Mouse (Mus musculus) left cerebral cortex, adult 8-10 months (tissue): ENCODE measurements at regions not wholly inside any gene's neighbourhood (a gene's known extent, or its start where the extent isn't known, plus 50 kb on each side); places are given as distances from the start of the nearest gene placed in this dataset.

ENCODE experiments used
- DNase-seq, 2 experiments: peaks; one replicate each; pipeline ENCODE4 v3.0.0; 2022; ENCODE audit warnings: low spot score in 2 of 2

- no peak for DNase-seq
Observed at GRCm38 (mm10) chr7:135817868-135818267, 101.7 kb upstream of the Mki67 start.

GRCm38 (mm10) chr7:135818298-135818697 lies 102.1 kb upstream of the Mki67 start:
- DNase-seq: no peak

- no peak for DNase-seq
Observed at GRCm38 (mm10) chr7:135823884-135824750, 108.0 kb upstream of the Mki67 start.

- DNase-seq: no peak
Observed at GRCm38 (mm10) chr7:135829246-135829645, 113.1 kb upstream of the Mki67 start.

- no peak for DNase-seq
Observed at GRCm38 (mm10) chr7:135833425-135833824, 117.3 kb upstream of the Mki67 start.

- peak; percentile 26 to 49 for DNase-seq
Observed at GRCm38 (mm10) chr7:135836808-135837733, 120.9 kb upstream of the Mki67 start.

GRCm38 (mm10) chr7:135844018-135844417 lies 127.9 kb upstream of the Mki67 start:
- DNase-seq: no peak

GRCm38 (mm10) chr7:135847304-135847703 lies 131.1 kb upstream of the Mki67 start:
- DNase-seq: no peak

- no peak for DNase-seq
Observed at GRCm38 (mm10) chr7:135848170-135848569, 132.0 kb upstream of the Mki67 start.

- DNase-seq: no peak
Observed at GRCm38 (mm10) chr7:135848833-135849232, 132.7 kb upstream of the Mki67 start.

GRCm38 (mm10) chr7:135853127-135853813 lies 137.1 kb upstream of the Mki67 start:
- no peak for DNase-seq

GRCm38 (mm10) chr7:135853814-135854324 lies 137.7 kb upstream of the Mki67 start:
- DNase-seq: no peak

- DNase-seq: no peak
Observed at GRCm38 (mm10) chr7:135860288-135860687, 144.1 kb upstream of the Mki67 start.

GRCm38 (mm10) chr7:135860741-135861408 lies 144.7 kb upstream of the Mki67 start:
- no peak for DNase-seq

- DNase-seq: no peak
Observed at GRCm38 (mm10) chr7:135861409-135861805, 145.2 kb upstream of the Mki67 start.

- no peak for DNase-seq
Observed at GRCm38 (mm10) chr7:135863581-135864426, 147.6 kb upstream of the Mki67 start.

- DNase-seq: no peak
Observed at GRCm38 (mm10) chr7:135870981-135871380, 154.8 kb upstream of the Mki67 start.

GRCm38 (mm10) chr7:135877091-135877874 lies 161.1 kb upstream of the Mki67 start:
- no peak for DNase-seq

GRCm38 (mm10) chr7:135878750-135879149 lies 162.6 kb upstream of the Mki67 start:
- no peak for DNase-seq
